Comparison of ENCODE assay signal across 12 mouse cellular contexts in genomic region chr2:7207691-7208504, GRCm38 (mm10).
DNase-seq lines count a peak whose midpoint lies in the region; ATAC-seq and TF ChIP-seq lines count a peak whose summit lies in the region.
"Had no signal": no experiment of that assay in that cellular context is flagged by ENCODE, and none has a peak within 500 bp of the region (broad histone marks: within the 10 kb centered on the region; RNA-seq: fewer than 3 reads in every experiment).

No protein-coding gene starts in this region.

- TF ChIP-seq CTCF in cortical plate, adult 2 months (IDR thresholded peaks at IDR 0.05; ENCODE audit: extremely low read depth, insufficient read depth, low read length) = no peak

- no peaks in the 10 kb centered on the region for H3K27me3 ChIP-seq in embryonic facial prominence, embryonic 10.5 days (replicated peaks; ENCODE audit: low read depth, poor library complexity, severe bottlenecking)
- no peaks in the 10 kb centered on the region for H3K27me3 ChIP-seq in hindbrain, embryonic 15.5 days
- no peaks in the 10 kb centered on the region for H3K27me3 ChIP-seq in midbrain, embryonic 13.5 days
- H3K27me3 ChIP-seq: embryonic facial prominence, embryonic 12.5 days had no signal

- no peak overlapping the region for H3K4me3 ChIP-seq in cortical plate, adult 2 months (ENCODE audit: insufficient read depth, low read length)
- H3K4me3 ChIP-seq in embryonic facial prominence, embryonic 10.5 days = no peak overlapping the region
- H3K4me3 ChIP-seq in hindbrain, embryonic 15.5 days = no peak overlapping the region
- H3K4me3 ChIP-seq in midbrain, embryonic 13.5 days (replicated peaks) = no peak overlapping the region
- H3K4me3 ChIP-seq: embryonic facial prominence, embryonic 12.5 days; myocyte had no signal

- peak; percentile 63; the same call in 1 of the 2 replicates for ATAC-seq in hindbrain, embryonic 15.5 days (ENCODE audit: low FRiP score, low read depth)
- peak; percentile 88 for ATAC-seq in midbrain, embryonic 13.5 days

- no peaks in the 10 kb centered on the region for H3K9me3 ChIP-seq in embryonic facial prominence, embryonic 10.5 days
- no peaks in the 10 kb centered on the region for H3K9me3 ChIP-seq in hindbrain, embryonic 15.5 days
- no peaks in the 10 kb centered on the region for H3K9me3 ChIP-seq in midbrain, embryonic 13.5 days
- H3K9me3 ChIP-seq: embryonic facial prominence, embryonic 12.5 days; G1E had no signal

- H3K4me2 ChIP-seq in hindbrain, embryonic 15.5 days = no peak overlapping the region
- peak overlapping the region; percentile 17; the same call in 1 of the 2 replicates for H3K4me2 ChIP-seq in midbrain, embryonic 13.5 days (replicated peaks)
- H3K4me2 ChIP-seq: embryonic facial prominence, embryonic 12.5 days had no signal

- TF ChIP-seq POLR2A in cortical plate, adult 2 months (IDR thresholded peaks at IDR 0.05; ENCODE audit: extremely low read depth, insufficient read depth, low read length) = no peak

- peak; percentile 17 for DNase-seq in embryonic facial prominence, embryonic 10.5 days (ENCODE audit: low spot score)
- no peak for DNase-seq in heart, postnatal 4 days
- no peak for DNase-seq in layer of hippocampus, adult 18-20 months (ENCODE audit: low spot score in 2 of 2)
- no peak for DNase-seq in urinary bladder, adult 2 months (ENCODE audit: low spot score)
- DNase-seq: adrenal gland, adult 2 months; liver had no signal

- H3K36me3 ChIP-seq in embryonic facial prominence, embryonic 10.5 days (replicated peaks) = no peaks in the 10 kb centered on the region
- no peaks in the 10 kb centered on the region for H3K36me3 ChIP-seq in hindbrain, embryonic 15.5 days
- H3K36me3 ChIP-seq in midbrain, embryonic 13.5 days = no peaks in the 10 kb centered on the region
- H3K36me3 ChIP-seq: embryonic facial prominence, embryonic 12.5 days; G1E had no signal

- 70% methylated on average over 15 of the region's 15 CpGs for WGBS in embryonic facial prominence, embryonic 10.5 days
- 13% methylated on average over 15 of the region's 15 CpGs for WGBS in hindbrain, embryonic 15.5 days
- WGBS in midbrain, embryonic 13.5 days = 32% methylated on average over 15 of the region's 15 CpGs

- H3K9ac ChIP-seq in hindbrain, embryonic 15.5 days = no peak overlapping the region
- no peak overlapping the region for H3K9ac ChIP-seq in midbrain, embryonic 13.5 days (replicated peaks)
- H3K9ac ChIP-seq: embryonic facial prominence, embryonic 12.5 days had no signal

- peaks cover 2% of the 10 kb centered on the region for H3K4me1 ChIP-seq in cortical plate, adult 2 months (ENCODE audit: control insufficient read depth, insufficient read depth, low read length)
- H3K4me1 ChIP-seq in embryonic facial prominence, embryonic 10.5 days = peaks cover 7% of the 10 kb centered on the region; the same call in 1 of the 2 replicates
- peaks cover 9% of the 10 kb centered on the region; the same call in 1 of the 2 replicates for H3K4me1 ChIP-seq in hindbrain, embryonic 15.5 days (replicated peaks)
- peaks cover 17% of the 10 kb centered on the region for H3K4me1 ChIP-seq in midbrain, embryonic 13.5 days (replicated peaks)
- H3K4me1 ChIP-seq: embryonic facial prominence, embryonic 12.5 days had no signal

- peak overlapping the region; percentile 54; the same call in 1 of the 2 replicates for H3K27ac ChIP-seq in cortical plate, adult 2 months (ENCODE audit: insufficient read depth, low read length)
- no peak overlapping the region for H3K27ac ChIP-seq in embryonic facial prominence, embryonic 10.5 days (replicated peaks)
- no peak overlapping the region for H3K27ac ChIP-seq in hindbrain, embryonic 15.5 days (replicated peaks)
- peak overlapping the region; percentile 20; the same call in 1 of the 2 replicates for H3K27ac ChIP-seq in midbrain, embryonic 13.5 days
- H3K27ac ChIP-seq: embryonic facial prominence, embryonic 12.5 days had no signal

Comparison
In these comparisons a context has a peak if more than half of its experiments do, and no peak if none do; other contexts are left out.
1. H3K27ac ChIP-seq: peak in cortical plate, adult 2 months (single experiment) and midbrain, embryonic 13.5 days (single experiment); none in embryonic facial prominence, embryonic 10.5 days (single experiment) and hindbrain, embryonic 15.5 days (single experiment).